Mouse (Mus musculus) ovary, postnatal 14 days (tissue): ENCODE results near the gene Exoc8.

Experiments used
- DNase-seq: peaks from one replicate; pipeline ENCODE4 v3.0.0; 2022; ENCODE audit warnings: low spot score

Exoc8 gene

DNA sequence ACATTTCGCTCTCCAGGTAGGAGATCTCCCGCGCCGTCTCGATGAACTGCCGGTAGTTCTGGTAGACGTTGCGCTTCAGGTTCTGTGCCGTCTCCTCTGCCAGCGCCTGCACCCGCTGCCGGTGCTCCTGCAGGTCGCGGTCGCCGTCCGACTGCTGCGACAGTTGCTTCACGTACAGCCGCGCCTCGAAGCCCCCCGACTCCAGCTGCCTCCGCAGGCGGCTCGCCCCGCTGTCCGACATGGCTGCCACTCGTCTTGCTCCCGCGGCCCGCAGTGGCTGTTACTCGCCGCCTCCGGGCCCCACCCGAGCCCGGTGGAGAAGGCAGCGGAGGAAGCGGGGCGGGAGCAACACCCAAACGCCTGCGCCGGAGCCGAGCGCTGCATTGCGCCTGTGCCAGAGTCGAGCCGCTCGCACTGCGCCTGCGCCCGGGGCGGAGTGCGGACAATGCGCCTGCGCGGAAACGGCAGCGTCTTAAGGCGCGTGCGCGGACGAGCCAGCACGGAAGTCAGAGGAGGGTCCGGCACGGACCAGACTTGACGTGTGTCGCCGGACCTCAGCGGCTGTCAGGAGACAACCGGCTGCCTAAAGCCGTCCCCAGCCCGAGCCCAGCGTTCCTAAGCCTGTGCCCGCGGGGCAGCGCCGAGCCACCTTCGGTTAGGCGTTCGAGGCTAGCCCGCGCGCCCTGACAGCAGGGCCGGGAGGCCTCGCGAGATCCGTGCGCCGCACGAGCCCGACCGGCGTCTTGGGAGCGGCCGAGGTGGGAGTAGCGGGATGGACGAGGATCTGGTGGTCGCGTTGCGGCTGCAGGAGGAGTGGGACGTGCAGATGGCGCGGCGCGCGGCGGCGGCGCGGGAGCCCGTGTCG lies at the start of gene Exoc8, which contains the start of gene Sprtn:
Gene Exoc8 (minus strand): TSS at position 320 of the 865 bp plus-strand sequence.
Gene Sprtn (plus strand): TSS at position 501 of the 865 bp plus-strand sequence.
- DNase-seq: peak; percentile 99

DNA sequence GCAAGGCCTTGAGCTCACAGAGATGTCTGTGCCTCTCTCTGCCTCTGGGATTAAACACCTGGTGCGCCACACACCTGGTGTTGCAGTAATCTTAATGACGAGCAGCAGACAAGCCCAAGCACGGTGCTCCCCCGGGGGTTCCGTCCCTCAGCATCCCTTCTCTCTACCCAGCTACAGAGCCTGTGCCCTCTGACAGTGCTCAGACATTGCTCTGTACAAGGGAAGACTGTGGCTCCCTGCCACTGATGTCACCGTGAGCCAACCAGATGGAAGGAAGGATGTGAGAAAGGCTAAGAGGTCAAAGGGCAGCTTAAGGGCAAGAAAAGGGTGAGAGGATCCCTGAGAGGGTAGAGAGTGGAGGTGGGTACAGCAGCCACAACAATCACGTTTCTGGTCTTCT lies 46.9 kb upstream of the Exoc8 start:
- DNase-seq: no peak

- DNase-seq: no peak
These were observed 46.3 kb upstream of the Exoc8 start for GRCm38 (mm10) chr8:124943801-124944200.

- DNase-seq: no peak
These were observed 39.8 kb upstream of the Exoc8 start for GRCm38 (mm10) chr8:124937293-124937692.

DNA sequence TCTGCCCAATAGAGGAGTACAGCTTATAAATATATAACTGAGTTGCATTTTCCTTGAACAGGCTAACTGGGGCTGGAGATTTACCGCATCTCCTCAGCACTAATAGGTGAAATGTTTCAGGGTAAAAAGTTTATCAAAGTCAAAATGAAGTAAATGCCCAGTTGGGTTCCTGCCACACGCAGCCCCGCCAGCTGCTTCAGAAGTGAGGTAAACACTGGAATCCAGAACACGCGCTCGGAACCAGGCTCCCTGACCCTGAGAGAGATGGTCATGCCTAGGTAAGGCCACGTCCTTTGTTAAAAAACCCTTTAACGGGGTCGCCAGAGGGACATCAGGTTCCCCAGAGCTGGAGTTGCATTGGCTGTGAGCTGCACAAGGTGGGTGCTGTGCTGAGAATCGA lies 39.2 kb upstream of the Exoc8 start:
- DNase-seq: no peak

DNA sequence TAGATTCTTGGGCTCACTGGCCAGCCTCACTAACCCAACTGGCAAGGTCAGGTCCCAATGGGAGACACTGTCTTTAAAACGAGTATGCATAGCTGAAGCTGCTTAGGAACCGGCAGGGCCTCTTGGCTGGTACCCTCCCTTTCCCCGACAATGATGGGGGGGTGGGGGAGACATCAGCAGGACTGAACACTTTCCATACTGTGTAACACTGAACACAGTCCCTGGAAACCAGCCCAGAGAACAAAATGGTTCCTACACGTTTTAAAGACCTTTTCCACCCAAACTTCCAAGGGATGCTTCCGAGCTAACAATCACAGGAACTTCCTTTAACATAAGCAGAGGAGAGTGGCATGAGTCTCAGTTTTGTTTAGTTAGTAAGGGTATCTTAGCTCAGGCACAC lies 37.6 kb upstream of the Exoc8 start:
- DNase-seq: no peak

DNA sequence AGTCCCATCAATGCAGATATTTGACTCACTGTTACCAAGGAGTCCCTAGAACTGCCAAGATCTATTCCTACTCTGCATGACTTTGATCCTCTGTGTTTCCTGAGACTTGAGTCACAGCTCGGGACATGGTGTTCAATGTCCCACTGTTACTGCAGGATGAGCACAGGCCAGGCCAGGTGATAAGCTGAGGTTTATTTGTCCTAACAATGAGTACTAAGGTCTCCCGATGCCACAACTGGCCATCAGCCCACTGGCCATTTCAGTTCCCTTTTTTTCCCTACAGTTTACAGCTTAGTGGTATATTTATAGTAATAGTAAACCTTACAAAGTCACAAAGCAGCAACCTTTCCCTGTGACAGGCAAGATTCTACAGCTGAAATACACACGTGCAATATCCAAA lies 34.9 kb upstream of the Exoc8 start:
- DNase-seq: no peak

- no peak for DNase-seq
These were observed 33.1 kb upstream of the Exoc8 start for GRCm38 (mm10) chr8:124930649-124931048.

GRCm38 (mm10) chr8:124930086-124930485 lies 32.6 kb upstream of the Exoc8 start:
- no peak for DNase-seq

DNA sequence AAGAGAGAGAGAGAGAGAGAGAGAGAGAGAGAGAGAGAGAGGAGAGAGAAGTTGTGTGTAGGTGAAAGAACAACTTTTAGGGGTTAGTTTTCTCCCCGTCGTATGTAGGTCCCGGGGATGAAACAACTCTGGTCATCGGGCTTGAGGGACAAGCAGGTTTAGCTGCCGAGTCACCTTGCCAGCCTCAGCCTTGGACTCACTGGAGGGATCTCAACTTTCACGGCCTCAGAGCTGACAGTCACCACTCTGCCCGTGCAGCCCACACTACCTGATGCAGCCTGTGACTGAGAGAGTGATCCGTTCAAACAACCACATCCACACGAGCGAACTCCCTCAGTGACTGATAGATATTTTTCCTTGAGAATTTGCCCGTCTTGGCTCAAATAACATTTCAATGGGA lies 31.5 kb upstream of the Exoc8 start:
- no peak for DNase-seq

GRCm38 (mm10) chr8:124926351-124926771 lies 28.9 kb upstream of the Exoc8 start:
- DNase-seq: no peak

GRCm38 (mm10) chr8:124925544-124926266 lies 28.2 kb upstream of the Exoc8 start:
- DNase-seq: no peak

- no peak for DNase-seq
These were observed 26.6 kb upstream of the Exoc8 start for GRCm38 (mm10) chr8:124923971-124924652.

DNA sequence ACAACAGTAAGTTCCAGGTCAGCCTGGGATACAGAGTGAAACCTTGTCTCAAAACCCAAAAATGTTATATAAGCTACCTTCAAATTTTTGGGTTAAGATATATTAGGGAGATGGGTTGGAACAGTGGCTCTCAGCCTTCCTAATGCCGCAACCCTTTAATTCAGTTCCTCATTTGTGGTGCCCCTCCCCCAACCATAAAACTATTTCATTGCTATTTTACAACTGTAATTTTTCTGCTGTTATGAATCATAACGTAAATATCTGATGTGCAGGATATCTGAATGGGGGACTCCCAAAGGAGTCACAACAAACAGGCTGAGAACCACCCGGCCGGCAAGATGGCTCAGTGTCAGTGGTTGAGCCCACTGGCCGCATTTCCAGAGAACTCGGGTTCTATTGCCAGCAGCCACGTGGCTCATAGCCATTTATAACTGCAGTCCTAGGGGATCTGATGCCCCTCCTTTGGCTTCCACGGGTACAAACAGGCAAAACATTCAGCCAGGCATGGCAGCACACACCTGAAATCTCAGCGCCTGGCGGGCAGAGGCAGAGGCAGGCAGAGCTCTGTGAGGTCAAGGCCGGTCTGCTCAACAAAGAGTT lies 25.1 kb upstream of the Exoc8 start:
- no peak for DNase-seq

GRCm38 (mm10) chr8:124921369-124922279 lies 24.1 kb upstream of the Exoc8 start:
- DNase-seq: no peak

DNA sequence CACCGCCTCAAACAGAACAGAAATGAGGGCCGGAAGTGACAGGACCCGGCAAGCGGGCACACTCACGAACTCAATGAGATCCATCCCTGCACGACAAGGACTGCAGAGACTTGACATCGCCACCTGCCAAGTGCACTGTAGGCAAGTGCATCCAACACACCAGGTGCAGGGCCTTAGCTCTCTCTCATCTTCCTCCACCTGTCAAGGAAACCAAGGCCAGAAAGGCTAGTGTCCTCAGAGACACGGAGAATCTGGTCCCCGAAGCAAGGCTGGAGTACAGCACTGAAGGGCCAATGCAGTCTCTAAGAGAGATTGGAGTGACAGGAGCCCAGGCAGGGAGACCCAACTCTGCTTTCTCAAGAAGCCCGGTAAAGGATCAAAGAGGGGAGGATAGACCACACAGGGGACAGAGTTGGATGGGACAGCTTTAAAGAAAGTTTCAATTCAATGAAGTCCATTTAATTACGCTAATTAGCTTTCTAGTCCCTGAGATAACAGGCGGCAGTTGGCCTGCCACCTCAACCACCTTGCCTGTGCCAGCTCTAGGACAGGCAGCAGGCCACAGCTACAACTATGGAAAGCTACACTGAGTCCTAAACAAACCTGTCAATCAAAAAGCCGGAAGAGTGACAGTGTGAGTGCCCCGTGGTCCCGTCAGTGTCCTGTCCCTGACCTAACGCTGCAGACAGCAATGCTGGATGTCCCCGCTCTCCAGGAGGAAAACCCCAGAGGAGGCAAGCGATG lies 20.4 kb upstream of the Exoc8 start:
- no peak for DNase-seq

DNA sequence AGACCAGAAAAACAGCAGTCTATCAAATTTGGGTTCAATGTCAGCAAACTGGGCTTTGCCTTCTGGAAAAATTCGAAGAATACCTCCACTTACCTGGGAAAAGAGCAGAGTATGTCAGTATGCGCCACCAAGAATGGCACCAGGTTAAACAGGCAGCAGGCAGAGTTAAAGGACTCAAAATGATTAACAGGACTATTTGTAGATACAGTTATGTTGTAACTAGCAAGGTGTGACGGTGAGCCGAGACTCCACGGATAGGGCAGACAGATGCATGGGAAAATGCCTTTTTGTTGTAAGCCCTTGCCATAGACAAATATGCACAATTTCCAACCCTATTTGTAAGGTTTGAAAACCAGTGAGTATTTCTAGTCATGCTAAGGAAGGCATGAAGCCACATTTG lies 16.6 kb upstream of the Exoc8 start:
- no peak for DNase-seq

GRCm38 (mm10) chr8:124911938-124912872 lies 14.7 kb upstream of the Exoc8 start:
- no peak for DNase-seq

DNA sequence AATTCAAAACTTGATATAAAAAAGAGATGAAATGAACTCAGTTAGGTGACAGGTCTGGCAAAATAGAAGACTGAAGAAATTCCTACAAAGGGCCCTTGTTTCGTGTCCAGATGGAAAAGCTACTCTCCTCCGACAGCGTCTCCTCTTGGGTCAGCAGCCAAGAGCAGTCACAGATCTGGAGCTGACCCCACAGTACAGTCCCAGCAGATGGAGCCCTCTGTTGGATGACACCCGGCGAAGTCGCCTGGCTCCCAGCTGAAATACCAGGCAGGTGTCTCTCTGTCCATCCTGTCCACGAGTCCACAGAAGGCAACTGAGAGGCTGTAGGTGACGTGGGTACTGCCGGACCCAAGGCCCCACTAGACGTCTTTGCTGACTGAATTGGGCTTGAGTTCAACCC lies 12.8 kb upstream of the Exoc8 start:
- no peak for DNase-seq
